Mouse (Mus musculus) lung, postnatal 36 days (tissue): Measurements from ENCODE around the gene Vmn2r62.
"Not testable (repeated sequence)": the region's sequence is repeated elsewhere in the genome, so short reads cannot be mapped to it uniquely, and the experiment has no call there.

Source experiments
- DNase-seq: peaks from one replicate; pipeline ENCODE4 v3.0.0; 2022; ENCODE audit warnings: mixed read lengths

Gene Vmn2r62

GRCm38 (mm10) chr7:42793425-42793824 is at the start of gene Vmn2r62:
Gene Vmn2r62, minus strand, starts transcription at chr7:42793525.
- DNase-seq, result not testable (repeated sequence)

GRCm38 (mm10) chr7:42838366-42838765 is 45.0 kb upstream of the Vmn2r62 start:
- not testable (repeated sequence) for DNase-seq

- no peak for DNase-seq
These were observed 38.9 kb upstream of the Vmn2r62 start for GRCm38 (mm10) chr7:42832221-42832620.

GRCm38 (mm10) chr7:42749836-42750235 is 43.5 kb downstream of the Vmn2r62 start:
- no peak for DNase-seq

GRCm38 (mm10) chr7:42738536-42739210 is 54.7 kb downstream of the Vmn2r62 start:
- no peak for DNase-seq

- not testable (repeated sequence) for DNase-seq
These were observed 66.4 kb downstream of the Vmn2r62 start, which contains the start of gene Gm17067 for GRCm38 (mm10) chr7:42726917-42727316. Gene Gm17067, minus strand, starts transcription at chr7:42727017.
